Mouse (Mus musculus): ENCODE results near the gene Syngr1. TPM values are rescaled to one million over a fixed set of nuclear protein-coding genes. Genes with fewer than 3 reads are reported as not detected.

The Syngr1 gene
- polyA plus RNA-seq, 1 experiment from 2014 or later, result 15.8 TPM

GRCm38 (mm10) chr15:80130689-80131088, 39.6 kb downstream of the Syngr1 start:
- WGBS, result 90% methylated on average over 5 of the region's 5 CpGs
- Histone ChIP-seq H3K4me1 (peaks cover 13% of the 10 kb centered on the region), H3K36me3 (no peaks in the 10 kb centered on the region), H3K4me3 (no peak overlapping the region), H3K27ac (no peak overlapping the region), H3K9ac (no peak overlapping the region), H3K27me3 (replicated peaks) (no peaks in the 10 kb centered on the region), H3K9me3 (no peaks in the 10 kb centered on the region), H3K4me2 (replicated peaks) (no peak overlapping the region)
- no peak for ATAC-seq (ENCODE audit: low FRiP score, low read depth)

- 81% methylated on average over 6 of the region's 6 CpGs for WGBS
- peaks cover 13% of the 10 kb centered on the region for H3K4me1 ChIP-seq
- no peaks in the 10 kb centered on the region for H3K9me3 ChIP-seq
- no peak overlapping the region for H3K4me2 ChIP-seq (replicated peaks)
- H3K36me3 ChIP-seq, result no peaks in the 10 kb centered on the region
- no peaks in the 10 kb centered on the region for H3K27me3 ChIP-seq (replicated peaks)
- no peak overlapping the region for H3K4me3 ChIP-seq
- no peak overlapping the region for H3K9ac ChIP-seq
- no peak overlapping the region for H3K27ac ChIP-seq
- no peak for ATAC-seq (ENCODE audit: low FRiP score, low read depth)
These were observed 40.3 kb downstream of the Syngr1 start for GRCm38 (mm10) chr15:80131421-80131820.

GRCm38 (mm10) chr15:80132452-80132851, 41.3 kb downstream of the Syngr1 start:
- H3K9ac ChIP-seq, result no peak overlapping the region
- H3K27ac ChIP-seq, result no peak overlapping the region

GRCm38 (mm10) chr15:80132993-80133586, 42.0 kb downstream of the Syngr1 start, which contains the start of gene Tab1:
Gene Tab1, plus strand, starts transcription at chr15:80133127.
- WGBS, result under 1% methylated on average over 59 of the region's 59 CpGs
- ATAC-seq (ENCODE audit: low FRiP score, low read depth), result peak; percentile 94
- Histone ChIP-seq H3K9me3 (no peaks in the 10 kb centered on the region), H3K4me1 (peaks cover 14% of the 10 kb centered on the region), H3K4me2 (replicated peaks) (peak within 1 kb of the TSS; percentile 93), H3K27ac (peak within 1 kb of the TSS; percentile 98), H3K36me3 (peaks cover 3% of the 10 kb centered on the region), H3K4me3 (peak within 1 kb of the TSS; percentile 66), H3K9ac (peak within 1 kb of the TSS; percentile 88), H3K27me3 (replicated peaks) (no peaks in the 10 kb centered on the region)

More at GRCm38 (mm10) chr15:80132452-80132851, 41.3 kb downstream of the Syngr1 start:
- ATAC-seq (ENCODE audit: low FRiP score, low read depth), result no peak; the same call in 1 of the 2 replicates
- peak overlapping the region; percentile 93 for H3K4me2 ChIP-seq (replicated peaks)
- H3K4me1 ChIP-seq, result peaks cover 13% of the 10 kb centered on the region
- no peaks in the 10 kb centered on the region for H3K27me3 ChIP-seq (replicated peaks)
- no peaks in the 10 kb centered on the region for H3K9me3 ChIP-seq
- H3K4me3 ChIP-seq, result peak overlapping the region; percentile 66; the same call in 1 of the 2 replicates
- 82% methylated on average over 9 of the region's 9 CpGs for WGBS
- peaks cover 3% of the 10 kb centered on the region for H3K36me3 ChIP-seq

DNA sequence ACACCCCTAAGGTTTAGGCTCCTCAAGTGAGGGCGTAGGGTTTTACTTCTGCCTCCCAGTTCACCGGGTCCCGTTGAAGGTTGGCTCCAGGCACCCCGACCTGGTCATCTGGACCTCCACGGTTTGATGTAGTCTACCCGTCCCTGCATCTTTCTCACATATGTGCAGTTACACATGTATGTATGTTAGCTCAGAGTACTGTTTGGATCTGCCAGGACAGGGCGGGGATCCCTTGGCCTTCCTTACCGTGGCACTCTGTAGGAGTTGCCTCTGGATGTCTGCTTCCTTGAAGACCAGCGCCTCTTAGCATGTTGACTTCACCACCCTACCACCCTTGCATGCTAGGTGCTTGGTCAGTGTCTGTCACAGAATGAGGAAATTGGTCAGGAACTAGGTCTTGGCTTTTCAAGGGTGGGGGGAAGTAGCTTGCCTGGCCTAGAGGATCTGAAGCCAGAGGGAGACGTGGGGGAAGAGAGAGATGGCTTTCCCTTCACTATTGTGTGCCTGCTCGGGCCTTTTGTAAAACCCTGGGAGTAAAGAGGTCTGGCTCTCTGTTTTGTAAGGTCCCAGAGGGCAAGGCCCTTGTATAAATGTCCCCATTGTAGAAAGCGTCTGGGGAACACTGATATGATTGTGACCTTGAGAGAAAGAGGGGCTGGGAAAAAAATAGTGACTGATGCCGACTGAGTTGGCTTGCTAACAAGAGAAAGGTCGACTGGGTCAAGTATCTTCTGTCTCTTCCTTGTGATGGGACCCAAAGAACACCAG, 42.7 kb downstream of the Syngr1 start:
- peaks cover 3% of the 10 kb centered on the region for H3K36me3 ChIP-seq
- peak overlapping the region; percentile 98 for H3K27ac ChIP-seq
- no peaks in the 10 kb centered on the region for H3K27me3 ChIP-seq (replicated peaks)
- H3K4me3 ChIP-seq, result peak overlapping the region; percentile 66
- WGBS, result 12% methylated on average over 14 of the region's 14 CpGs
- peak overlapping the region; percentile 88 for H3K9ac ChIP-seq
- peak overlapping the region; percentile 93 for H3K4me2 ChIP-seq (replicated peaks)
- H3K9me3 ChIP-seq, result no peaks in the 10 kb centered on the region
- ATAC-seq (ENCODE audit: low FRiP score, low read depth), result peak; percentile 48
- H3K4me1 ChIP-seq, result peaks cover 18% of the 10 kb centered on the region

DNA sequence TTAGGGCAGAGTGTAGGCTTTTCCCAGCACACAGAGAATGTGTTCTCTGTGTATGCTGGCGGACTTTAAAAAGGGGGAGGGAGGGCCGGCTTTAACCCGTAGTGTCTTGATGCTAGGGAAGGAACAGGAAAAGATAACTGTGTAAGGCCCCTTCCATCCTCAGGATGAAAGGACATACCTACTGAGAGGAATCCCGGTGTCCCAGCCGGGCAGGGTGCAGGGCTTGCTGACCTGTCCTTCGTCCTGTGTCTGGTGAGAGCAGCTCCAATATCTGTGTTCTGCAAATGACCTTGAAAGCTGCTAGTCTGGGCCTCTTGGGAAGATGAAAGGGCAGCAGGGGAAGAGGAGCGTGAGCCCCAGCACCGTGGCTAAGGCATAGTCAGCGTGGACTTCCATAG, 43.3 kb downstream of the Syngr1 start:
- no peak overlapping the region for H3K27ac ChIP-seq
- H3K9me3 ChIP-seq, result no peaks in the 10 kb centered on the region
- 59% methylated on average over 9 of the region's 9 CpGs for WGBS
- peaks cover 4% of the 10 kb centered on the region for H3K36me3 ChIP-seq
- no peaks in the 10 kb centered on the region for H3K27me3 ChIP-seq (replicated peaks)
- H3K4me3 ChIP-seq, result peak overlapping the region; percentile 66; the same call in 1 of the 2 replicates
- peak overlapping the region; percentile 88 for H3K9ac ChIP-seq
- H3K4me1 ChIP-seq, result peaks cover 18% of the 10 kb centered on the region
- no peak for ATAC-seq (ENCODE audit: low FRiP score, low read depth)
- peak overlapping the region; percentile 93 for H3K4me2 ChIP-seq (replicated peaks)

DNA sequence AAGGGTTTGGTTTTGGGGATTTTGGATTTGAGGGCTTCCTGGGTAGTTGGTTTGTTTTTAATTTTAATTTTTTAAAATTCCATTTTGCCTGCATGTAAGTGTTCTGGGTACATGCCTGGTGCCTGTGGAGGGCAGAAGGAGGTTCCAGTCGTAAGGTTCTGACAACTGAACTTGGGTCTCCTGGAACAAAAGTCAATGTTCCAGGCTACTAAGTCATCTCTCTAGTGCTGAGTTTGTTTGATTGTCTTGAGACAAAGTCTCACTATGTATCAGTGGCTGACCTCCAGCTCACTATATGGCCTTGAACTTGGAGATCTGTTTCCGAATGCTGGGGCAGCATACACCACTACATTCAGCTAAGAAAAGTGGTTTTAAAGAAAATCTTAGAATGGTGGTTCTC, 44.4 kb downstream of the Syngr1 start:
- Histone ChIP-seq H3K9ac (no peak overlapping the region), H3K27ac (no peak overlapping the region), H3K36me3 (peaks cover 10% of the 10 kb centered on the region), H3K4me1 (peaks cover 18% of the 10 kb centered on the region), H3K9me3 (no peaks in the 10 kb centered on the region), H3K4me2 (replicated peaks) (no peak overlapping the region), H3K27me3 (replicated peaks) (no peaks in the 10 kb centered on the region), H3K4me3 (no peak overlapping the region)
- WGBS, result 92% methylated on average over 2 of the region's 2 CpGs
- no peak for ATAC-seq (ENCODE audit: low FRiP score, low read depth)

GRCm38 (mm10) chr15:80136645-80137044, 45.5 kb downstream of the Syngr1 start:
- WGBS, result over 99% methylated on average over 3 of the region's 3 CpGs
- Histone ChIP-seq H3K4me2 (replicated peaks) (no peak overlapping the region), H3K9me3 (no peaks in the 10 kb centered on the region), H3K9ac (no peak overlapping the region), H3K36me3 (peaks cover 20% of the 10 kb centered on the region), H3K27me3 (replicated peaks) (no peaks in the 10 kb centered on the region), H3K27ac (no peak overlapping the region), H3K4me1 (peaks cover 18% of the 10 kb centered on the region), H3K4me3 (no peak overlapping the region)
- no peak for ATAC-seq (ENCODE audit: low FRiP score, low read depth)

- Histone ChIP-seq H3K36me3 (peaks cover 29% of the 10 kb centered on the region), H3K4me1 (peaks cover 18% of the 10 kb centered on the region), H3K27ac (no peak overlapping the region), H3K9me3 (no peaks in the 10 kb centered on the region), H3K4me2 (replicated peaks) (no peak overlapping the region), H3K27me3 (replicated peaks) (no peaks in the 10 kb centered on the region), H3K4me3 (0 out of 2 replicates have a peak overlapping the region, but pooled peaks have one; percentile 9), H3K9ac (no peak overlapping the region)
- 80% methylated on average over 17 of the region's 17 CpGs for WGBS
- ATAC-seq (ENCODE audit: low FRiP score, low read depth), result no peak
These were observed 47.0 kb downstream of the Syngr1 start for GRCm38 (mm10) chr15:80137945-80138791.

DNA sequence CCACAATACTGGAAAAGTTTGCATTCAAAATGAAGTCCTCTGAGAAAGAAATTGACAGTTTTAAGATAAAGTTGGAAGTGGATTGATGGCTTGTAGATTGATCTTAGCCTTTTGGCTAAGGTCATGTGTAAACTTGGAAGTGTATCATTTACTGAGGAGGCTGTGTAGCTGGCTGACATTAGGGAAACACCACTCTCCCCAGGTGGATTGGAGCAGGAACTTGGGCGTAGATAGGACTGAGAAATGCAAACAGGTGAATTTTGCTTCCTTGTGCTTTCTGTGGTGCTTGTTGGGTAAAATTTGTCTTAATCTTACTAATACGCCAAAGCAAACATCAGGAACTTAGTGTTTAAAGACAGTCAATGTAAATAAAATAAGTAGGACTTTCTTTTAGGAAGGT, 49.2 kb downstream of the Syngr1 start:
- H3K27ac ChIP-seq, result no peak overlapping the region
- H3K4me3 ChIP-seq, result no peak overlapping the region
- H3K4me2 ChIP-seq (replicated peaks), result no peak overlapping the region
- 0 out of 2 replicates have a peak, but pooled peaks cover 6% of the 10 kb centered on the region for H3K4me1 ChIP-seq
- H3K9me3 ChIP-seq, result no peaks in the 10 kb centered on the region
- WGBS, result 97% methylated on average over 2 of the region's 2 CpGs
- H3K36me3 ChIP-seq, result peaks cover 35% of the 10 kb centered on the region
- no peak for ATAC-seq (ENCODE audit: low FRiP score, low read depth)
- H3K27me3 ChIP-seq (replicated peaks), result no peaks in the 10 kb centered on the region
- H3K9ac ChIP-seq, result no peak overlapping the region

- Histone ChIP-seq H3K4me1 (0 out of 2 replicates have a peak, but pooled peaks cover 6% of the 10 kb centered on the region), H3K9ac (no peak overlapping the region), H3K9me3 (no peaks in the 10 kb centered on the region), H3K36me3 (peaks cover 35% of the 10 kb centered on the region), H3K4me3 (no peak overlapping the region), H3K27me3 (replicated peaks) (no peaks in the 10 kb centered on the region), H3K4me2 (replicated peaks) (no peak overlapping the region), H3K27ac (no peak overlapping the region)
- 97% methylated on average over 3 of the region's 3 CpGs for WGBS
- ATAC-seq (ENCODE audit: low FRiP score, low read depth), result no peak
These were observed 49.7 kb downstream of the Syngr1 start for GRCm38 (mm10) chr15:80140878-80141277.

DNA sequence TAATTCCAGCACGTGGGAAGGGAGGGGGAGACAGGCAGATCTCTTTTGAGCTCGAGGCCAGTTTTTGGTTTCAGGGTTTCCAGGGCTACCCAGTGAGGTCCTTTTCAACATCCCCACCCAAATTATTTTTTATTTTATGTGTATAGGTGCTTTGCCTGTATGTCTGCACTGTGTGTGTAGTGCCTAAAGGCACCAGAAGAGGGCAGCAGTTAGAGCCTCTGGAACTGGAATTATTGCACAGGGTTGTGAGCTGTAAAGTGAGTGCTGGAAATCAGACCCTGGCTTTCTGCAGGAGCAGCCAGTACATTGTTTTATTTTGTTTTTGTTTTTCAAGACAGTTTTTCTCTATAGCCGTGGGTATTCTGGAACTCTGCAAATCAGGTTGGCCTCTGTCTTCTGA, 51.0 kb downstream of the Syngr1 start:
- no peaks in the 10 kb centered on the region for H3K27me3 ChIP-seq (replicated peaks)
- no peak overlapping the region for H3K9ac ChIP-seq
- no peak overlapping the region for H3K4me2 ChIP-seq (replicated peaks)
- H3K4me1 ChIP-seq, result 0 out of 2 replicates have a peak, but pooled peaks cover 6% of the 10 kb centered on the region
- no peak overlapping the region for H3K4me3 ChIP-seq
- H3K36me3 ChIP-seq, result peaks cover 31% of the 10 kb centered on the region
- WGBS, result 95% methylated on average over 3 of the region's 3 CpGs
- H3K9me3 ChIP-seq, result no peaks in the 10 kb centered on the region
- no peak for ATAC-seq (ENCODE audit: low FRiP score, low read depth)
- no peak overlapping the region for H3K27ac ChIP-seq
